Mouse (Mus musculus) lung, embryonic 14.5 days (tissue): ENCODE measurements around the gene Ppm1f. TPM values are rescaled to one million over a fixed set of nuclear protein-coding genes. Genes with fewer than 3 reads are reported as not detected.

Experiments used
- ATAC-seq: fragments of 200-750 bp; cut with Nextera tagmentation; 2 replicates; pipeline ENCODE4 v1.8.0; 2017; ENCODE audit warnings: mild to moderate bottlenecking, moderate TSS enrichment, moderate library complexity; ENCODE audit not compliant: insufficient read depth
- DNase-seq: peaks from one replicate; pipeline ENCODE4 v3.0.0-alpha.2; 2015
- H3K27ac ChIP-seq: fragments of 300-500 bp; sonication (generic); 2 replicates; pipeline ENCODE4 v1.5.1; 2014; ENCODE audit warnings: low read depth, mild to moderate bottlenecking, moderate library complexity
- H3K27me3 ChIP-seq: fragments of 300-500 bp; sonication (generic); 2 replicates; pipeline ENCODE4 v1.6.1; 2014; ENCODE audit warnings: low read length, control low read depth; ENCODE audit not compliant: insufficient read depth
- H3K36me3 ChIP-seq: fragments of 300-500 bp; sonication (generic); 2 replicates; pipeline ENCODE4 v1.6.1; 2014; ENCODE audit warnings: control low read depth; ENCODE audit not compliant: insufficient read depth
- H3K4me1 ChIP-seq: fragments of 300-500 bp; sonication (generic); 2 replicates; pipeline ENCODE4 v1.6.1; 2014; ENCODE audit warnings: antibody characterized with exemption, control low read depth; ENCODE audit not compliant: insufficient read depth
- H3K4me2 ChIP-seq: fragments of 300-500 bp; sonication (generic); 2 replicates; pipeline ENCODE4 v1.6.1; 2014; ENCODE audit warnings: mild to moderate bottlenecking
- H3K4me3 ChIP-seq: fragments of 300-500 bp; sonication (generic); 2 replicates; pipeline ENCODE4 v1.5.1; 2014; ENCODE audit warnings: low read depth, low read length
- H3K9ac ChIP-seq: fragments of 300-500 bp; sonication (generic); 2 replicates; pipeline ENCODE4 v1.6.1; 2014
- H3K9me3 ChIP-seq: fragments of 300-500 bp; sonication (generic); 2 replicates; pipeline ENCODE4 v1.6.1; 2016; ENCODE audit warnings: low read depth, low read length, control low read depth
- CTCF ChIP-seq: IDR thresholded peaks from 2 replicates; pipeline ENCODE4 v1.5.1; 2016; ENCODE audit warnings: antibody characterized with exemption, low read depth
- WGBS: fragments of 180-500 bp; shearing (Covaris S2); extraction: QIAGEN DNeasy Blood & Tissue Kit; methylation state at CpG from one replicate; pipeline ENCODE4 v1.1.7; 2014; 5-methylcytosine and 5-hydroxymethylcytosine counted together
- polyA plus RNA-seq: library from polyadenylated mRNA; unstranded; fragments of >200 nt; fragmentation: Nextera tagmentation; extraction: Ambion mirVana; gene quantifications from 2 replicates; pipeline ENCODE4 v1.2.1, GENCODE M21; 2014

Ppm1f gene
- polyA plus RNA-seq, 1 experiment from 2014 or later, result 29.4 TPM

GRCm38 (mm10) chr16:16888341-16888740 is 7.9 kb upstream of the Ppm1f start:
- WGBS, result 96% methylated on average over 1 of the region's 1 CpGs

DNA sequence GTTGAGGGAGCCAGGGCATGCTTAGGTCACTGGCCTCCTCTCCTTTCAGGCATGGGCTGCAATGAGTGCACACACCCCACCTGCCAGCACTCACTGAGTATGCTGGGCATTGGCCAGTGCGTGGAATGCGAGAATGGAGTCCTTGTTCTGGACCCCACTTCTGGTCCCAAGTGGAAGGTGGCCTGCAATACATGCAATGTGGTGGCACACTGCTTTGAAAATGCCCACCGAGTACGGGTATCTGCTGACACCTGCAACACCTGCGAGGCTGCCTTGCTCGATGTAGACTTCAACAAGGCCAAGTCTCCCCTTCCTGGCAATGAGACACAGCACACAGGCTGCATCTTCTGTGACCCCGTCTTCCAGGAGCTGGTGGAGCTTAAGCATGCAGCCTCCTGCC is 3.9 kb upstream of the Ppm1f start:
- H3K27me3 ChIP-seq, result no peaks in the 10 kb centered on the region
- no peak for TF ChIP-seq CTCF
- H3K4me1 ChIP-seq, result no peaks in the 10 kb centered on the region
- no peak overlapping the region for H3K27ac ChIP-seq
- ATAC-seq (no peak), DNase-seq (no peak)
- peaks cover 65% of the 10 kb centered on the region for H3K36me3 ChIP-seq
- 91% methylated on average over 7 of the region's 7 CpGs for WGBS
- no peaks in the 10 kb centered on the region for H3K9me3 ChIP-seq
- H3K4me3 ChIP-seq, result no peak overlapping the region
- no peak overlapping the region for H3K9ac ChIP-seq
- no peak overlapping the region for H3K4me2 ChIP-seq

More at GRCm38 (mm10) chr16:16888341-16888740, 7.9 kb upstream of the Ppm1f start:
- H3K4me2 ChIP-seq, result no peak overlapping the region
- H3K27ac ChIP-seq, result no peak overlapping the region
- no peak overlapping the region for H3K9ac ChIP-seq
- no peak for ATAC-seq
- no peak overlapping the region for H3K4me3 ChIP-seq
- no peaks in the 10 kb centered on the region for H3K9me3 ChIP-seq
- no peak for DNase-seq
- TF ChIP-seq CTCF, result no peak
- peaks cover 98% of the 10 kb centered on the region for H3K36me3 ChIP-seq
- no peaks in the 10 kb centered on the region for H3K27me3 ChIP-seq
- no peaks in the 10 kb centered on the region for H3K4me1 ChIP-seq

- ATAC-seq (peak; percentile 66), DNase-seq (no peak)
- H3K4me1 ChIP-seq, result no peaks in the 10 kb centered on the region
- no peaks in the 10 kb centered on the region for H3K9me3 ChIP-seq
- H3K9ac ChIP-seq, result no peak overlapping the region
- no peaks in the 10 kb centered on the region for H3K27me3 ChIP-seq
- peak overlapping the region; percentile 74; the same call in 1 of the 2 replicates for H3K4me2 ChIP-seq
- H3K4me3 ChIP-seq, result no peak overlapping the region; the same call in 1 of the 2 replicates
- WGBS, result 24% methylated on average over 4 of the region's 4 CpGs
- peak overlapping the region; percentile 18; the same call in 1 of the 2 replicates for H3K27ac ChIP-seq
- peaks cover 31% of the 10 kb centered on the region for H3K36me3 ChIP-seq
- TF ChIP-seq CTCF, result no peak
Observed at GRCm38 (mm10) chr16:16896015-16896381, 271 bp upstream of the Ppm1f start.

DNA sequence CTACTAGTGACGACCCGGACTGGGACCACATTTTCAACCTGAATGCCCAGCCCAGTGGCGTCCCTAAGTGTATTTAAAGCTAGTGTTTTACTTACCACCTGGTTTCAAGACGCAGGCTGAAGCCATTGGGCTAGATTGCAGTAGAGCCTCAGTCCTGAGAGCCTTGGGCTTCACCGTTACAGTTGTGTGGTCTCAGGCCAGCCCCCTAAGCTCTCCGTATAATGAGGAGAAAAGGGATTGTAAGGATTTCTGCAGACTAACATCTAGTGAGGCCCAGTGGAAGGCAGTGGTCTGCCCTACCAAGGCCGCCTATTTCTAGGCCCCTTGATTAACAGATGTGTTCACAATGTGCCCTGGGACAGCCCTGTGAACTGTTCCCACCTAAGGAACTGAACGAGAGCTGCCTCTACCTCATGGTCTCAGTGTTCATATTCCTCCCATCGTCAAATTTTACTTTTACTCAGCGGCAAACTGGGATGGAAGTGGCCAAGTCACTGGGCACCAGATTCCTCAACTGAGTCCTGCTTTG is 851 bp downstream of the Ppm1f start:
- Histone ChIP-seq H3K9me3 (no peaks in the 10 kb centered on the region), H3K4me2 (peak overlapping the region; percentile 74), H3K36me3 (peaks cover 20% of the 10 kb centered on the region), H3K4me3 (peak overlapping the region; percentile 65), H3K9ac (peak overlapping the region; percentile 65), H3K4me1 (no peaks in the 10 kb centered on the region), H3K27me3 (no peaks in the 10 kb centered on the region), H3K27ac (peak overlapping the region; percentile 39)
- DNase-seq, result peak; percentile 32
- 19% methylated on average over 10 of the region's 10 CpGs for WGBS
- no peak for ATAC-seq
- no peak for TF ChIP-seq CTCF

DNA sequence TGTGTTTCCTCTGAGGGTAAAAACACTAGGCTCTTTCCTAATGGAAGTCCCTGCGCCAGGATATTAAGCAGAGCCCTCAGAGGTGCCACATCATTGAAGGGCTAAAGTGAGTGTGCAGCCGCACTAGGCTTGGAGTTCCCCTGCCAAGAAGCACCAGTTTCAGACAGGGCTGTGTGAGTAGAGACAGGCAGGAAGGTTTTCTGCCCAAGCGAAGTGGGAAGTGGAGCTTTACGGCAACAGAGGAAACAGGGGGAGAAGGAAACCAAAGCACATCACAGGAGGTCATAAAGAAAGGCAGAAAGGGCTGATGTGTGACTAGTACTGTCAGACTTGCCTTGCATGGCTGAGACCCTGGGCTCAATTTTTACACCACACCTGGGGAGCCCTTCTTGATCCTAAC is 6.1 kb downstream of the Ppm1f start:
- no peak for TF ChIP-seq CTCF
- peak overlapping the region; percentile 38; the same call in 1 of the 2 replicates for H3K27ac ChIP-seq
- H3K27me3 ChIP-seq, result no peaks in the 10 kb centered on the region
- H3K4me1 ChIP-seq, result no peaks in the 10 kb centered on the region
- DNase-seq (peak; percentile 2), ATAC-seq (no peak)
- 74% methylated on average over 4 of the region's 4 CpGs for WGBS
- no peak overlapping the region for H3K4me2 ChIP-seq
- H3K36me3 ChIP-seq, result peaks cover 28% of the 10 kb centered on the region
- no peak overlapping the region for H3K4me3 ChIP-seq
- no peaks in the 10 kb centered on the region for H3K9me3 ChIP-seq
- no peak overlapping the region for H3K9ac ChIP-seq

GRCm38 (mm10) chr16:16903188-16903587 is 6.9 kb downstream of the Ppm1f start:
- Histone ChIP-seq H3K4me2 (no peak overlapping the region), H3K9me3 (no peaks in the 10 kb centered on the region), H3K27ac (no peak overlapping the region), H3K36me3 (peaks cover 35% of the 10 kb centered on the region), H3K9ac (no peak overlapping the region), H3K4me1 (no peaks in the 10 kb centered on the region), H3K4me3 (no peak overlapping the region), H3K27me3 (no peaks in the 10 kb centered on the region)
- 72% methylated on average over 5 of the region's 5 CpGs for WGBS
- ATAC-seq (no peak), DNase-seq (no peak)
- no peak for TF ChIP-seq CTCF

GRCm38 (mm10) chr16:16907799-16908198 is 11.5 kb downstream of the Ppm1f start:
- Histone ChIP-seq H3K4me1 (no peaks in the 10 kb centered on the region), H3K36me3 (peaks cover 63% of the 10 kb centered on the region), H3K9me3 (no peaks in the 10 kb centered on the region), H3K27ac (peak overlapping the region; percentile 80), H3K4me2 (no peak overlapping the region), H3K9ac (no peak overlapping the region), H3K4me3 (no peak overlapping the region), H3K27me3 (no peaks in the 10 kb centered on the region)
- ATAC-seq (peak; percentile 64; the same call in 1 of the 2 replicates), DNase-seq (peak; percentile 77)
- 70% methylated on average over 6 of the region's 6 CpGs for WGBS
- TF ChIP-seq CTCF, result no peak
